Mouse (Mus musculus) myocyte (in vitro differentiated cells): ENCODE measurements around the gene Lsm4.

Experiments
- E2F4 ChIP-seq: IDR thresholded peaks from one replicate; pipeline ENCODE4 v1.6.1; 2011; ENCODE audit warnings: mild to moderate bottlenecking, control low read depth, moderate library complexity; ENCODE audit not compliant: insufficient read depth
- MAX ChIP-seq: IDR thresholded peaks from one replicate; pipeline ENCODE4 v1.6.1; 2011; ENCODE audit warnings: low read depth, mild to moderate bottlenecking, control low read depth
- MYOD1 ChIP-seq, 3 experiments: IDR thresholded peaks; one replicate each; pipeline ENCODE4 v1.6.1; 2011; ENCODE audit warnings: control low read depth in 2 of 3, low read depth in 2 of 3, mild to moderate bottlenecking in 2 of 3, moderate library complexity in 1 of 3; ENCODE audit not compliant: insufficient read length in 2 of 3, control insufficient read depth in 1 of 3
- MYOG ChIP-seq, 3 experiments: IDR thresholded peaks; one replicate each; pipeline ENCODE4 v1.6.1; 2011; ENCODE audit warnings: control low read depth in 2 of 3, low read depth in 2 of 3, mild to moderate bottlenecking in 2 of 3; ENCODE audit not compliant: insufficient read length in 2 of 3, control insufficient read depth in 1 of 3, insufficient read depth in 1 of 3
- POLR2A ChIP-seq: IDR thresholded peaks from one replicate; pipeline ENCODE4 v1.6.1; 2011; ENCODE audit warnings: low read depth, mild to moderate bottlenecking, control low read depth, moderate library complexity; ENCODE audit not compliant: insufficient read length
- POLR2AphosphoS2 ChIP-seq: IDR thresholded peaks from one replicate; pipeline ENCODE4 v1.6.1; 2011; ENCODE audit warnings: low read depth, control low read depth; ENCODE audit not compliant: insufficient read length
- REST ChIP-seq: IDR thresholded peaks from one replicate; pipeline ENCODE4 v1.6.1; 2011; ENCODE audit warnings: mild to moderate bottlenecking, control low read depth, moderate library complexity; ENCODE audit not compliant: insufficient read depth, insufficient read length
- USF1 ChIP-seq: IDR thresholded peaks from one replicate; pipeline ENCODE4 v1.6.1; 2011; ENCODE audit warnings: low read depth, mild to moderate bottlenecking, control low read depth, moderate library complexity

GRCm38 (mm10) chr8:70698310-70699109 lies 25.5 kb downstream of the Lsm4 start, which contains the start of gene Jund:
- TF ChIP-seq E2F4 (peak; percentile 19), POLR2AphosphoS2 (peak; percentile 89), POLR2A (peak; percentile 94), REST (no peak), MYOG (IDR thresholded peaks at IDR 0.05; ENCODE audit: control insufficient read depth in 1 of 3, insufficient read depth in 1 of 3, insufficient read length in 2 of 3, low read depth in 2 of 3) (peak in 2 of 3 experiments; percentile 43 to 70), MAX (no peak), MYOD1 (IDR thresholded peaks at IDR 0.05; ENCODE audit: control insufficient read depth in 1 of 3, insufficient read length in 2 of 3, low read depth in 2 of 3) (peak in 2 of 3 experiments; percentile 29 to 58), USF1 (no peak)
